Mouse (Mus musculus): ENCODE measurements around the gene Ap3m1. TPM values are rescaled to one million over a fixed set of nuclear protein-coding genes. Genes with fewer than 3 reads are reported as not detected.

Gene Ap3m1
- total RNA-seq, 1 experiment from 2014 or later, result 93.1 TPM

DNA sequence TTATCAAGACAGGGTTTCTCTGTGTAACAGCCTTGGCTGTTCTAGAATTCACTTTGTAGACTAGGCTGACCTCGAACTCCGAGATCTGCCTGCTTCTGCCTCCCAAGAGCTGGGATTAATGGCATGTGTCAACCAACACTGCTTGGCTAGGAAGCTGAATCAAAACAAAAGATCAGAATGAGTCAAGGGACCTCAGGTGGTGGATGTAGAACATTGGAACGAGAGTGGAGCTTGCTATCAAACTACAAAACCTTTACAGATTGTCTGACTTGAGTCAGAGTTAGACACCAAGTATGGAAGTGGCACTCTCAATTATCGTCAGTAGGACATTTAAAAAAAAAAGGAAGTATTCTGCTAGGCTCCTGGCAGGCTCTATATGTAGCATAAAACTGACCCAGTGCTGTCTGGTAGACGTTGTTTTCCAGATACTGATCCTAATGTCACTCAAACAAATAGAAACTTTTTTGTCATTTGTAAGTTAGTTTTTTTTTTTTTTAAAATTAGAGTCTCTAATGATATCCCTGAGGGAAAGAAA is 38.4 kb downstream of the Ap3m1 start:
- DNase-seq, result no peak

DNA sequence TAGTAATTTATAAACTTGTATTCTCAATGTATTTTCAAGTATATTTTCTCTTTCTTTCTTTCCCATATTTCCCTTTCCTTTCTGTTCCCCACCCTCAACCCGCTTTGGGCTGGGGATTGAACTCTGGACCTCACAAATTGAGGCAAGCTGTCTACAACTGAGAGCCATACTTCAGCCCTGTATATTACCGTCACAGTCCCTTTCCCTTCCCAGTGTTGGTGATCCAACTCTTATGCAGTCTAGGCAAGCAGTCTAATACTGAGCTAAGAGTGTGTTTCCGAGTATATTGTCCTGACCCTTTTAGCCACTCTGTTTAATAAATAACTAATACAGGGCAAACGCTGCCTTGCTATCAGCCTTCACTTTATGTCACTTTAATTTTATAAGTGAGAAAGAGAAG is 52.7 kb downstream of the Ap3m1 start:
- DNase-seq, result no peak

DNA sequence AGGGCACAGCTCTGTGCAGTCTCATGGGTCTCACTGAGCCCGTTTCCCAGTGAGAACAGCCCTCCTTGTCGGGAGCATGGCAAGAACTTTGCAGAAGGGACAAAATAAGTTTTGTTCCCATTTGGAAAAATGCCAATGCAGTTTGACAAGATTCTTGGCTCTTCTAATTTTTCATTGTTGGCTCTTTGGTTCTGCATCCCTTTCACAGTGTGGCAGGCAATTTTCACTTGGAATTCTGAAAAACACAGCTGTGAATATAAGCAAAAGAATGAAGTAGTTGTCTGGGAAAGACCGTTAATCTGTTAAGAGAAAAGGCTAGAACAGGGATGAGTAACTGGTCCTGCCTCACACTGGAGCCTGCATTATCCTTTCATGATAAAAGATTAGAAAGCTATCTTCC is 54.8 kb downstream of the Ap3m1 start:
- no peak for DNase-seq

DNA sequence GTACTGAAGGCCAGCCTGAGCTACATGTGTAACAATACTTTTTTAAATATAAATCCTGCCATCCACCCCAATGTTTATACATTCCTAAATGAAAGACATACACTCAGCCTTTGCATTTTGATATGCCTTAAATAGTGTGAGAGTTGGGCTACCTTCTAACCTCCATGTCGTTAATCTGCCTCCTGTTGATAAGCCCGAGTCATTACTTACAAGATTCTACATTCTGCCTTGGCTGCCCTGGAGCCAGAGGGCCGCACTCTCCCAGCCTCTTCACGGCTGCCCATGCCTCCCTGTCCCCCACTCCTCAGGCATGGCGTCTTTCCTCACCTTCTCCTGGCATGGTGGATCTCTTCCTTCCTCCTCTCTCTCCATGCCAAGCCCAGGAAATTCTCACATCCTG is 55.9 kb downstream of the Ap3m1 start:
- DNase-seq, result no peak

DNA sequence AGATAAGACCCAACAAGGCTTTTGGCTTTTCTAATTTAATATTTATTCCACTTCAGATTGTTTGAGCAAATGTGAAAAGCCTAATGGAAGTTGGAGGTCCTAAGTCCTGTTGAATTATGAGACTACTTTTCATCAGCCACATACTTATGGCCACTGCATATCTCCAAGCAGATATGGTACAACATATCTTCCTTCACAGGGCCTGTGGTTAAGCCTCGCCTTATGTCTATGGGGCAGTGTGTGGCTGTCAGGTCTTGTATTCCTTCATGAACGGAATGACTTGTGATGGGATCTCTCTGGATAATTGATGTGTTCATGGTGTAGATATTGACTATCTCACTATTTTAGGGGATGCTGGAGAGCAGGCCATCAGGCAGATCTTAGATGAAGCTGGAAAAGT is 56.8 kb downstream of the Ap3m1 start:
- DNase-seq, result no peak

DNA sequence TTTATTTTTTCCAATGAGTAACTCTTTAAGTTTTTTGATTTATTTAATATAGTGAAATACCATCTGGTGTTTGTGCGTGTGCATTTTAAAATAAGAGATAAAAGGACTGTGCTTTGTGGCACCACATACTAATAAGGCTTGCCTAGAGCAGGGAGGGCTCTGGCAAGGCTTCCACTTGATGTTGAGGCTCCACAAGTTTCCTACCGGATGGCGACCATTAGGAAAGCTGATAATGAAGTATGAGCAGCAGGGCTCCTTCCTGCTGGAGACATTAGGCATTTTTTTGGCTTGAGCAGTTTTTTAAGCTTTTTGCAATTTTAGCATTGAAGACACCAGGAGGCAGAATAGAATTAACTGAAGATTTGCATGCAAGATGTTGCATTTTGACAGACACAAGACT is 57.8 kb downstream of the Ap3m1 start:
- no peak for DNase-seq

DNA sequence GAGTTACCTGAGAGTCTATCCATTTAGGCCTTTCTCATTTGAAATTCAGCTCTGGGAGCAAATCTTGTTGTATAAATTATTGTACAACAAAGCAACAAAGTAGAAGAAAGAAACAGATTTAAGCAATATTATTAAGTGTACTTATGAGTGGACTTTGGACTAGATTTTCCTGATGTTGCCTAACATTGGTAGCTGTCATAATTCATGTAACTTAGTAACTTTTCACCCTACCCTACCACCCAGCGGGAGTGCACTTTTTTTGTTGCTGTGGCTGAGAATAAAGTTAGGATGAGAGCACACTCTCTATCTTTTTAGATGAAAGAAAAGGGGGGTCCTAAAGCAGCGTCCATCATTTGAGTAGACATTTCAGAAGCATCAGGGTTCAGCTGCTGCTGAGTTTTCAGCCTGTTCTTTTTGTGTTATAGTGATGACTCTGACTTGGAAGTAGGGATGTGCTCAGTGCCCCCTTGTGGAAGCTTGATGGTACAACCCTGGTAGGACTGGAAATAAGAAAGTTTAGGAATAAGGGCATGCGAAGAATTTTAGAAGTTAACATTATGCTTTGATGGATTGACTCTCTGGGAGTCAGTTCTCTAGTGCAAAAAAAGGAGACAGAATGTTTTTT is 59.1 kb downstream of the Ap3m1 start:
- DNase-seq, result peak; percentile 46

DNA sequence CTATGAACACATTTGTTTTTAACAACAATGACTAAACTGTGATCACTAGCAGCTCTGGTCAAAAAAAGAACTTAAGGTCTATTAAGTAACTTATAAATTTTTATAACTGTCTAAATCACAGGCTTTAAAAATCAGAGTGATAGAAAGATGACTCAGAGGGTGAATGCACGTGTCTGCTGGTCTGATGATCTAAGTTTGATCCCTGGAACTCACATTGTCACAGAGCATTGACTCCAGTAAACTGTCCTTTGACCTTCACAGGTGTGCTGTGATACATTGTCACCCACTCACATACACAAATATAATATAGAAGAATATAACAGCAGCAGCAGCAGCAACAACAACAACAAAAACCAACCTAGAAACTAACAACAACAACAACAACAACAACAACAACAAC is 60.8 kb downstream of the Ap3m1 start:
- DNase-seq, result no peak

DNA sequence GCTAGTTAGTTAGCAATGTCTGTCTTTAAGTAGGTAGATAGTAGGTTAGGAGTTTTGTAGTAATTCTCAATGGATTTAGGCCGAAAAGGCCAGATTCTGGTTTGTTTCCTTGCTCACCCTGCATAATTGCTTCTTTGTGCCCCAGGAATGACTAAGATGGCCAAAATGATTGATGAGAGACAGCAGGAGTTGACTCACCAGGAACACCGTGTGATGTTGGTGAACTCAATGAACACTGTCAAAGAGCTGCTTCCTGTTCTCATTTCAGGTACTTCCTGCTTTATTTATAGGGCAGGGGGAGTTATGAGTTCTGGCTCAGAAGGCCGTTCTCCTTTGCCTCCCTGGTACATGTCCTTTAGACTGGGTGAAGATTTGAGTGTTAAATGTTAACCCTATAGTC is 66.8 kb downstream of the Ap3m1 start:
- DNase-seq, result no peak

DNA sequence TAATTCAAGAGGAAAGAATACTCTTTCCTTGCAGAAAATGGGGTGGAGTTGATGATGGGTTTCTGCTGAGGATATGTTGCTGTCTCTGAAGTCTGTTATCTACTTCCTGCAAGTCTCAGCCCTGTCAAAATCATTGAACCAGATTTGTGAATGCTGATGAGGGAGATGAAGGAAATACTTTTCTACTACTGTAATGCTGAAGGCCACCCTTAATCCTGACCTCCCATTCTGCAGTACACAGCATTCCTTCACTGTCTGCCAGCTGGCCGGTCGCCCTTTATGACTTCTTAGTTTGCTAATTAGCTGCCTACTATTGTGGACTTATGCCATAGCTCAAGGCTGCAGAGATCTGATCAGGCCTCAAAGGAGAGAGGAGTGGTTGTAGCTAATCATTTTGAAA is 68.5 kb downstream of the Ap3m1 start:
- DNase-seq, result peak; percentile 74

Other genes with a start within 250 kb of the Ap3m1 start
- gene Plau, start 215.8 kb downstream of the Ap3m1 start, total RNA-seq (2021), result 14.2 and 21.2 TPM in 2 replicates
- 91.6 and 100 TPM in 2 replicates for gene Vcl, start 123.1 kb downstream of the Ap3m1 start, total RNA-seq (2021)
- 108 and 122 TPM in 2 replicates for gene Adk, start 66 bp upstream of the Ap3m1 start, total RNA-seq (2021)